ENCODE assay signal across 15 mouse cellular contexts in the genomic region with DNA sequence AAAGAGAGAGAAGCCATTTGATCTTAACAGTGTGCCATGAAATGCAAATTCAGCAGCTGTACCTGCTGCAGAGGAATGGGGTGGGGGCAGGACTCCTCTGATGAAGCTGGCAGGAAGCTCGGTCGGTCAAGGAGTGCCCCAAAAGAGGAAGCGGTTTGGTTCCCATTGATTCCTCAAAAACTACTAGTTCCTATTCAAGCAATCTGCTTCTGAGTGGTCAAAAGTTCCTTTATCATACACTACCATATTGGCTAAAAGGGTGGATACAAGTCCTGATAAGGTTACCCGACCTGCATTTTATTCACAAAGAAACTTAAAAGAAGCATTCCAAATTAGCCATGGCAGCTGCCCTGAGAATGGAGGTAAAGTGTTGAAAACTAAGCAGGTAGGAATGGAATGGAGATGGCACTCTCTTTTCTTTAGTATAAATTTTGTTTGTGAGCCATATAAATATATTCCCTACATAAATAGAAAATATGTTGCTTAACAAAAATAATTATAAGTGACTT. TPM values are rescaled to one million over a fixed set of nuclear protein-coding genes. Genes with fewer than 3 reads are reported as not detected.
DNase-seq lines count a peak whose midpoint lies in the region; ATAC-seq and TF ChIP-seq lines count a peak whose summit lies in the region.
"Had no signal": no experiment of that assay in that cellular context is flagged by ENCODE, and none has a peak within 500 bp of the region (broad histone marks: within the 10 kb centered on the region; RNA-seq: fewer than 3 reads in every experiment).

No protein-coding gene starts in this region.

- H3K4me2 ChIP-seq in kidney, postnatal 0 days (ENCODE audit: low read length), result 0 out of 2 replicates have a peak overlapping the region, but pooled peaks have one; percentile 0

- H3K27ac ChIP-seq in kidney, postnatal 0 days, result no peak overlapping the region
- H3K27ac ChIP-seq in ES-E14 (ENCODE audit: insufficient read depth, low read depth, low read length, poor library complexity, severe bottlenecking), result peak overlapping the region; percentile 9; the same call in 1 of the 2 replicates
- H3K27ac ChIP-seq: embryonic facial prominence, embryonic 15.5 days; hindbrain, embryonic 15.5 days had no signal

- no peak overlapping the region for H3K4me3 ChIP-seq in kidney, postnatal 0 days (replicated peaks; ENCODE audit: low read depth, low read length)
- H3K4me3 ChIP-seq in ES-E14 (ENCODE audit: insufficient read depth in 1 of 2, low read depth in 1 of 2, low read length in 2 of 2, poor library complexity in 1 of 2, severe bottlenecking in 1 of 2), result peak overlapping the region; percentile 85 to 99
- H3K4me3 ChIP-seq: hindbrain, embryonic 15.5 days had no signal

- H3K4me1 ChIP-seq in kidney, postnatal 0 days (replicated peaks; ENCODE audit: insufficient read depth, low read length), result peaks cover 45% of the 10 kb centered on the region
- peaks cover 11 to 17% of the 10 kb centered on the region in 2 experiments for H3K4me1 ChIP-seq in ES-E14 (ENCODE audit: control insufficient read depth in 2 of 2, insufficient read depth in 2 of 2, low read length in 2 of 2, poor library complexity in 1 of 2)

- no peak for ATAC-seq in kidney, postnatal 0 days (replicated peaks; ENCODE audit: low FRiP score, low read depth)
- peak; percentile 56 for ATAC-seq in granulocyte monocyte progenitor cell, adult 5-6 weeks (replicated peaks; ENCODE audit: poor library complexity, severe bottlenecking)
- peak; percentile 29 for ATAC-seq in megakaryocyte-erythroid progenitor cell, adult 5-6 weeks (replicated peaks; ENCODE audit: low FRiP score, low TSS enrichment, poor library complexity, severe bottlenecking)

- H3K9ac ChIP-seq in kidney, postnatal 0 days (ENCODE audit: low read depth, low read length), result no peak overlapping the region; the same call in 1 of the 2 replicates
- peak overlapping the region; percentile 34; the same call in 1 of the 2 replicates for H3K9ac ChIP-seq in ES-E14 (ENCODE audit: insufficient read depth, low read depth, low read length, poor library complexity, severe bottlenecking)
- H3K9ac ChIP-seq: embryonic facial prominence, embryonic 15.5 days had no signal

- 0 out of 2 replicates have a peak, but pooled peaks cover 3% of the 10 kb centered on the region for H3K36me3 ChIP-seq in kidney, postnatal 0 days (ENCODE audit: insufficient read depth, low read length)
- peaks cover 32% of the 10 kb centered on the region for H3K36me3 ChIP-seq in ES-E14 (ENCODE audit: control insufficient read depth, insufficient read depth, low read length, poor library complexity, severe bottlenecking)
- H3K36me3 ChIP-seq: hindbrain, embryonic 15.5 days had no signal

- 48% methylated on average over 4 of the region's 4 CpGs for WGBS in kidney, postnatal 0 days

- in situ Hi-C loops in ES-E14 (cut with MboI; ENCODE audit: low sequenced_read_pairs in 2 of 2, unreplicated experiment in 2 of 2), result no loop called here

- TF ChIP-seq CTCF in kidney, postnatal 0 days (IDR thresholded peaks at IDR 0.05; ENCODE audit: low read depth), result no peak

- DNase-seq in kidney, postnatal 0 days (ENCODE audit: low spot score), result no peak
- DNase-seq in kidney, postnatal 36 days, result no peak
- no peak for DNase-seq in ES-E14 (ENCODE audit: low read depth, low spot score)
- DNase-seq in frontal cortex, postnatal 36 days (ENCODE audit: low spot score in 2 of 2), result no peak
- no peak for DNase-seq in cerebellum, adult 9-10 months
- no peak for DNase-seq in embryo, embryonic 10 days (ENCODE audit: low spot score)
- DNase-seq: adrenal gland, postnatal 10 days; cerebellum, adult 9-11 months; gastrocnemius, postnatal 10 days; lung, postnatal 36 days; retina, postnatal 1 day had no signal

- H3K27me3 ChIP-seq in kidney, postnatal 0 days (ENCODE audit: insufficient read depth, low read length), result no peaks in the 10 kb centered on the region
- H3K27me3 ChIP-seq: embryonic facial prominence, embryonic 15.5 days; hindbrain, embryonic 15.5 days had no signal

- no peaks in the 10 kb centered on the region for H3K9me3 ChIP-seq in kidney, postnatal 0 days (replicated peaks; ENCODE audit: low read length)
- H3K9me3 ChIP-seq in ES-E14 (ENCODE audit: control insufficient read depth, insufficient read depth, low read depth, low read length), result no peaks in the 10 kb centered on the region
- H3K9me3 ChIP-seq: embryonic facial prominence, embryonic 15.5 days; hindbrain, embryonic 15.5 days had no signal

TF ChIP-seq in ES-E14, 5 proteins besides CTCF, POLR2A, EP300 and RAD21:
- TF ChIP-seq CHD2 (IDR thresholded peaks at IDR 0.05; ENCODE audit: low read depth, low read length), result no peak

RNA-seq across cellular contexts. Expression of gene Pml, which starts 3.4 kb away (rescaled TPM):
- 14.3 and 15.2 TPM in 2 replicates for polyA plus RNA-seq in kidney, postnatal 0 days (2015; fragmentation: Nextera tagmentation; extraction: Ambion mirVana)
- total RNA-seq in ES-E14 (2012; rRNA removed), result 72.6 and 112 TPM in 2 replicates
- 49.9 and 57.2 TPM in 2 replicates for total RNA-seq in granulocyte monocyte progenitor cell, adult 5-6 weeks (2014; fragmentation: Nextera tagmentation)
- total RNA-seq in granulocyte monocyte progenitor cell, adult 5-6 weeks (2017), result 9.3 and 10.1 TPM in 2 replicates
- 126 and 134 TPM in 2 replicates for total RNA-seq in megakaryocyte-erythroid progenitor cell, adult 5-6 weeks (2014; fragmentation: Nextera tagmentation)
- total RNA-seq in megakaryocyte-erythroid progenitor cell, adult 5-6 weeks (2017), result 34.2 and 38.1 TPM in 2 replicates

RNA-seq across cellular contexts. Expression of gene Stoml1, which starts 6.8 kb away (rescaled TPM):
- polyA plus RNA-seq in kidney, postnatal 0 days (2015; fragmentation: Nextera tagmentation; extraction: Ambion mirVana), result 36.6 and 37.6 TPM in 2 replicates
- 51.7 and 95.7 TPM in 2 replicates for total RNA-seq in ES-E14 (2012; rRNA removed)
- total RNA-seq in granulocyte monocyte progenitor cell, adult 5-6 weeks (2014; fragmentation: Nextera tagmentation), result 10.4 and 11.6 TPM in 2 replicates
- total RNA-seq in granulocyte monocyte progenitor cell, adult 5-6 weeks (2017), result 6.3 and 17.7 TPM in 2 replicates
- total RNA-seq in megakaryocyte-erythroid progenitor cell, adult 5-6 weeks (2014; fragmentation: Nextera tagmentation), result 4.7 and 17.9 TPM in 2 replicates
- 3.5 and 5.3 TPM in 2 replicates for total RNA-seq in megakaryocyte-erythroid progenitor cell, adult 5-6 weeks (2017)

RNA-seq across cellular contexts. Expression of gene Islr2, which starts 42.0 kb away (rescaled TPM):
- 0.04 and 0.13 TPM in 2 replicates for polyA plus RNA-seq in kidney, postnatal 0 days (2015; fragmentation: Nextera tagmentation; extraction: Ambion mirVana)
- 7.8 and 12.8 TPM in 2 replicates for total RNA-seq in ES-E14 (2012; rRNA removed)
- total RNA-seq in granulocyte monocyte progenitor cell, adult 5-6 weeks (2014; fragmentation: Nextera tagmentation), result not detected in 2 replicates
- total RNA-seq in granulocyte monocyte progenitor cell, adult 5-6 weeks (2017), result not detected in 2 replicates
- total RNA-seq in megakaryocyte-erythroid progenitor cell, adult 5-6 weeks (2014; fragmentation: Nextera tagmentation), result 0.07 TPM in 1 of 2 replicates, not detected in the other
- total RNA-seq in megakaryocyte-erythroid progenitor cell, adult 5-6 weeks (2017), result not detected in 2 replicates

RNA-seq across cellular contexts. Expression of gene Islr, which starts 42.0 kb away (rescaled TPM):
- polyA plus RNA-seq in kidney, postnatal 0 days (2015; fragmentation: Nextera tagmentation; extraction: Ambion mirVana), result 54.0 and 60.4 TPM in 2 replicates
- 0.22 and 0.26 TPM in 2 replicates for total RNA-seq in ES-E14 (2012; rRNA removed)
- total RNA-seq in granulocyte monocyte progenitor cell, adult 5-6 weeks (2014; fragmentation: Nextera tagmentation), result 0.17 TPM in 1 of 2 replicates, not detected in the other
- total RNA-seq in granulocyte monocyte progenitor cell, adult 5-6 weeks (2017), result not detected in 2 replicates
- total RNA-seq in megakaryocyte-erythroid progenitor cell, adult 5-6 weeks (2014; fragmentation: Nextera tagmentation), result not detected in 2 replicates
- 0.27 TPM in 1 of 2 replicates, not detected in the other for total RNA-seq in megakaryocyte-erythroid progenitor cell, adult 5-6 weeks (2017)
